Mouse (Mus musculus) T-helper 2 cell (primary cell): ENCODE measurements at regions not wholly inside any gene's neighbourhood (a gene's known extent, or its start where the extent isn't known, plus 50 kb on each side); places are given as distances from the start of the nearest gene placed in this dataset.

Experiments used
- in situ Hi-C: fragments of 300-600 bp; cut with MboI, MseI; formaldehyde crosslinking; loops from one replicate; pipeline ENCODE4 v1.15.1; 2025; ENCODE audit warnings: high pct_unique_total_duplicates

GRCm38 (mm10) chr10:100685748-100686147, 95.5 kb downstream of the 1700017N19Rik start:
- in situ Hi-C loops = no loop called here

DNA sequence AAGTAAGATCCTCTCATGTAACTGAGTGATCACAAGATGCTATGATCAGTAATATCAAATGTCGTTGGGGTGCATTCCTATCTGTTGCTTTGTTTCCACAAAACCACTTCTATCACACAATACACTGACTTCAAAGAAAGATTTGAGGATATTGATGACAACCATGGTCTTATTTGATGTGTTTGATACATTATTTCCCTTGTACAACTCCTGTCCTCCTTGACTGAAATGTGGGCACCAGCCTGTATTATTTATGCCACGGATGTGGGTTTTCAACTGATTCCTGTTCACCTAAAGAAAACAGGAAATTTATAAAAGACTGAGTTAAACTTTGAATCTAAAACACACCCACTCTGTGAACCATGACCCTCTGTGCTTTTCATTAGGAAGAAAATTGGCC, 105.7 kb downstream of the 1700017N19Rik start:
- in situ Hi-C loops = no loop called here

- in situ Hi-C loops = no loop called here
These were observed 108.9 kb downstream of the 1700017N19Rik start for GRCm38 (mm10) chr10:100699206-100699605.

GRCm38 (mm10) chr10:100700281-100701205, 110.3 kb downstream of the 1700017N19Rik start:
- in situ Hi-C loops = no loop called here

DNA sequence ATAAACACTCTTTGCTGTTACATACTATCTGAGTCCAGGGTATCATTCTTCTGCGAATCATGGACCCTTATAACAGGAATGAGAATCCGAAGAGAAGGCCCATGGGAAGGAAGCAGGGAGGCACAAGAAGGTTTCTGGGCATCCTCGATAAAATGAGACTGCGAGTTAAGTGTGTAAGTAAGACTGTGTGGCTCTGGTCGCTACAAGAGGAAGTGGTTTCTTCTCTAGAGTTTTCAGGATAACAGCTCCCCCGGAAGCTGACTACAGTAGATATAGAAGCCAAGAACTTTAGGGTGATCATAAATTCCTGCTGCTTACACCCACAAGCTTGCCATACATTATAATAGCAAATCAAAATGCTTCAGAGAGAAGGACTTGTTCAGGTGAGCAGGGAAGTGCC, 111.7 kb downstream of the 1700017N19Rik start:
- in situ Hi-C loops = no loop called here

DNA sequence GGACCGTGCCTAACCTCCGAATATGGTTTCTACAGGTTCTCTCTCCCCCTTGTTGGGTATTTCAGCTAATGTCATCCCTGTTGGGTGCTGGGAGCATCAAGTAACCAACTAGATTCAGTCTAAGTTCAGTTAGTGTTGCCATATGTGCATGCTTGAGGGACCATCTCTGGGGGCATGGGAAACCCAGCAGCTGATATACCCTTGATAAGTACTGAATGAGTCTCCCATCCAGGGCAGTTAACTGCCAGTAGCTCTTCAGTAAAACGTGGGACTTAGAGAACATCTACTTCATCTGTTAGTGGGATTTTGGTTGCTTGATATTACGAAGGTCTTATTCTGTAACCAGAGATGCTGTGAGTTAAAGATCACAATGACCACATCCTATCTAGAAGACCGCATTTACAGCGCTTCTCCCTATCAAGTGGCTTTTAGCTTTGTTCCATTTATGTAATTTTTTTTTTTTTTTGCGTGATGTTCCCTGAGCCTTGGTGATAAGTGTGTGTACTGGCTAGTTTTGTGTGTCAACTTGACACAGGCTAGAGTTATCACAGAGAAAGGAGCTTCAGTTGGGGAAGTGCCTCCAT, 125.9 kb downstream of the 1700017N19Rik start:
- in situ Hi-C loops = no loop called here

- in situ Hi-C loops = no loop called here
These were observed 128.3 kb downstream of the 1700017N19Rik start for GRCm38 (mm10) chr10:100718574-100718973.

DNA sequence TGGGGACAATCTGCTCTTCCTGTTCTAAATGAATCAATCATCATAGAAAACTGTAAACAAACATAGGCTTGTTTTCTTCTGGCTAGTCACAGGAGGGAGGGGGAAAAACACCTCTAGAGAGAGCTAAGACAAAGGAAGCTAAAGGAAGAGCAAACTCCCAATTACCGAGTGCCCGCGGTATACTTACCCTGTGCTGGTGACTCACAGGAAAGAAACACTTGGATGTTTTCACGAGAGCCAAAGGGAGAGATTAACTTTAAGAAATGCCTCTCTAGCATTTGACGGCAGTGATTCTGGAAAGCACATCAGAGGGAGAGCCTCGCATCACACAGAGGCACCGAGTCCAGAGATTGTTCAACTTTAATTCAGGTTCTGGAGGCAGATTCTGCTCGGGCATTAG, 151.0 kb downstream of the 1700017N19Rik start:
- in situ Hi-C loops = loop anchor here (25.0 kb wide), 1 partner anchor 1696 kb away; no protein-coding TSS in a partner anchor

GRCm38 (mm10) chr10:100742065-100742464, 151.8 kb downstream of the 1700017N19Rik start:
- in situ Hi-C loops = loop anchor here (25.0 kb wide), 1 partner anchor 1695 kb away; no protein-coding TSS in a partner anchor

DNA sequence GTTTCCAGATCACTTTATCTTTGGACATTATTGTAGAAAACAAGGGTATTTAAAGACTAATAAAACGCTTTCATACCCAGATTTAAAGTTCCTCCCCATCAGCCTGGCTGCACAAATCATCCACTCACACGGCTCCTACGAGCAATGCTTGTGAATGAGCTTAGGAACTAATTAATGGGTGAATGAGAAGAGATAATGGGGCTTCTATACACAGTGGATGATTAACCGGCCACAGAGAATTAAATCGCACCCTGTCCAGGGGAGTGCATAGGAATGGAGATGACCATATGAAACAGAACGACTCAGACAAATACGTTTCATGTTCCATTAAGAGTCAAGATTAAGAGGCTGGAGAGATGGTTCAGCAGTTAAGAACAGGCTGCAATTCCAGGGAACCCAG, 155.9 kb downstream of the 1700017N19Rik start:
- in situ Hi-C loops = loop anchor here (25.0 kb wide), 1 partner anchor 1691 kb away; no protein-coding TSS in a partner anchor

GRCm38 (mm10) chr10:100754957-100755356, 164.7 kb downstream of the 1700017N19Rik start:
- in situ Hi-C loops = no loop called here

GRCm38 (mm10) chr10:100774252-100774651, 184.0 kb downstream of the 1700017N19Rik start:
- in situ Hi-C loops = no loop called here

- in situ Hi-C loops = no loop called here
These were observed 201.9 kb downstream of the 1700017N19Rik start for GRCm38 (mm10) chr10:100792166-100792565.

DNA sequence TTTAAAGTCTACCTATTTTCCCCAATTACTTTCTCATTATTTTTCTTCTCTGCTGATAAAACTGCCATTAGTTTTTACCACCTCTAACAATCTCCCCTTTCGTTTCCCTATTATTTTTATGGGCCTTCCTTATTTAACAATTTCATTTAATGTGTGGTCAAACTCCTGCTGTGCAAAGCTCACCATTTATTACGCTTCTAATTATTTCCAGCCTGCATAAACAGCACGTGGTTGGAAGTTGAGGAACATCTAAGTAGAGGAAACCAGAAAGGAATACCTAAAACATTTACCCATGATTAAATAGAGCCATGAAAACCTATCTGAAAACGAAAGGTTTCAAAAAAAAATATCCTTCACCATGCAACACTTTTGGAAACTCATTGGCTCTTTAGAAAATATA, 202.3 kb downstream of the 1700017N19Rik start:
- in situ Hi-C loops = no loop called here

GRCm38 (mm10) chr10:100795215-100795972, 205.1 kb downstream of the 1700017N19Rik start:
- in situ Hi-C loops = no loop called here

DNA sequence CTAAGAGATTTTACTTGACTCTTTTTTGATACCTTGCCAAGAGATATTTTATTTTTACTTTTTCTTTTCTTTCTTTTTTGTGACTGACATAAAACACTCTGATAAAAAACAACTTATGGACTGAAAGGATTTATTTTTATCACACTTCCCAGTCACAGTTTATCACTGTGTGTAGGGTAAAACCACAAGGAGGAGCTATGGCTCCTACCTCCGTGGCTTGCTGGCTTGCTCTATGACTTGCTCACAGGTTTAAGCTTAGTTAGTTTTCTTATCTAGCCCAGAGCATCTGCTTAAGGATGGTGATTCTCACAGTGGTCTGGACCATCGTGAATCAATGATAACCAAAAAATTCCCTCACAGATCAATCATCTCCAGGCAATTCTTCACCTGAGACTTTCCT, 221.4 kb downstream of the 1700017N19Rik start:
- in situ Hi-C loops = no loop called here

GRCm38 (mm10) chr10:100834794-100835193, 244.5 kb downstream of the 1700017N19Rik start:
- in situ Hi-C loops = no loop called here

DNA sequence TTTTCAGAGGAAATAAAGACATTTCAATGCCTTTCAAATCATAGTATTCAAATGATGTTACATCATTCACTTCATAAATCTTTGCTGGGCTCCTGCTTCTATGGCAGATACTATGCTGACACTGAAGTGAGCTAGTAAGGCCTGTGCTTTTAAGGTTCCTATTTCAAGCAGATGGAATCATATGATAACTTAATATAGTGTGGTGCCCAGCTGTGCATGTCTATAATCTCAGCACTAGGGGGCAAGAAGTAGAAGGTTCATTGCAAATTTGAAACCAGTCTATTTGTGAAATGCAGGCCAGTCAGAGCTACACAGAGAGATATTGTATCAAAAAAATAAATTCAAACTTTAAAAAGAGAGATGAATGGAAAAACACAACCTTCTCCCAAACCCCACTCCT, 262.9 kb downstream of the 1700017N19Rik start:
- in situ Hi-C loops = no loop called here

DNA sequence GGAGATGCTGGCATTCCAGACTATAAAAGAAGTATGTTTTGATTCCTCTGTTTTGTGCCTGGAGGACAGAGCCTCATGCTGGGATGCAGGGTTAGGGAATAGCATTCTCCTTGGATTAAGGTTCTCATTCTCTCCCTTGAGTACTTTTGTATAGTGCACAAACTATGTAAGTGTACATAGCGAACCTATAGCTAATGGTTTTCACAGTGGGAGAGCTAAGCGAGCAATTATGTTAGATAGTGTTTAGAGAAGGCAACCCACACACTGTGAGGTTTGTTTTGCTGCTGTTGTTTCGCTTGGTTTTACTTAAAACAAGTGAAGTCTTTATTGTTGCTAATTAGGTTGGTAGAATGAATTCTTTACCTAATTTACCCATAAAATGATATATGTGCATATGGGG, 266.2 kb downstream of the 1700017N19Rik start:
- in situ Hi-C loops = no loop called here

- in situ Hi-C loops = no loop called here
These were observed 275.4 kb downstream of the 1700017N19Rik start for GRCm38 (mm10) chr10:100865501-100866181.

GRCm38 (mm10) chr10:100868360-100868916, 278.2 kb downstream of the 1700017N19Rik start:
- in situ Hi-C loops = no loop called here
